Mouse (Mus musculus) T-helper 1 cell (primary cell): ENCODE results near the gene Ccsap.

ENCODE experiments used
- in situ Hi-C: fragments of 300-600 bp; cut with MboI, MseI; formaldehyde crosslinking; loops from one replicate; pipeline ENCODE4 v1.15.1; 2025; ENCODE audit warnings: high pct_unique_total_duplicates

Ccsap gene

GRCm38 (mm10) chr8:123859648-123860259, at the start of gene Ccsap:
Gene Ccsap, minus strand, starts transcription at chr8:123860209.
- in situ Hi-C loops, result no loop called here

- in situ Hi-C loops, result no loop called here
Observed at GRCm38 (mm10) chr8:123907604-123908003, 47.6 kb upstream of the Ccsap start.

- in situ Hi-C loops, result no loop called here
Observed at GRCm38 (mm10) chr8:123902653-123903052, 42.6 kb upstream of the Ccsap start.

GRCm38 (mm10) chr8:123899366-123899765, 39.4 kb upstream of the Ccsap start:
- in situ Hi-C loops, result loop anchor here (25.0 kb wide), 1 partner anchor 1988 kb away; the partner anchor contains the start of gene Pcnx2

- in situ Hi-C loops, result loop anchor here (25.0 kb wide), 1 partner anchor 1989 kb away; the partner anchor contains the start of gene Pcnx2
Observed at GRCm38 (mm10) chr8:123898576-123898975, 38.6 kb upstream of the Ccsap start.

GRCm38 (mm10) chr8:123896774-123897173, 36.8 kb upstream of the Ccsap start:
- in situ Hi-C loops, result loop anchor here (25.0 kb wide), 1 partner anchor 1991 kb away; the partner anchor contains the start of gene Pcnx2

- in situ Hi-C loops, result loop anchor here (25.0 kb wide), 1 partner anchor 1991 kb away; the partner anchor contains the start of gene Pcnx2
Observed at GRCm38 (mm10) chr8:123896366-123896761, 36.4 kb upstream of the Ccsap start.

- in situ Hi-C loops, result loop anchor here (25.0 kb wide), 1 partner anchor 1991 kb away; the partner anchor contains the start of gene Pcnx2
Observed at GRCm38 (mm10) chr8:123895680-123896365, 35.8 kb upstream of the Ccsap start.

GRCm38 (mm10) chr8:123895230-123895629, 35.2 kb upstream of the Ccsap start:
- in situ Hi-C loops, result loop anchor here (25.0 kb wide), 1 partner anchor 1992 kb away; the partner anchor contains the start of gene Pcnx2

- in situ Hi-C loops, result loop anchor here (25.0 kb wide), 1 partner anchor 1993 kb away; the partner anchor contains the start of gene Pcnx2
Observed at GRCm38 (mm10) chr8:123894502-123895097, 34.6 kb upstream of the Ccsap start, which contains the start of gene Acta1. Gene Acta1, minus strand, starts transcription at chr8:123894751.

GRCm38 (mm10) chr8:123893413-123893812, 33.4 kb upstream of the Ccsap start:
- in situ Hi-C loops, result loop anchor here (25.0 kb wide), 1 partner anchor 1994 kb away; the partner anchor contains the start of gene Pcnx2

- in situ Hi-C loops, result loop anchor here (25.0 kb wide), 1 partner anchor 1995 kb away; the partner anchor contains the start of gene Pcnx2
Observed at GRCm38 (mm10) chr8:123892586-123893155, 32.7 kb upstream of the Ccsap start.

GRCm38 (mm10) chr8:123891883-123892585, 32.0 kb upstream of the Ccsap start:
- in situ Hi-C loops, result loop anchor here (25.0 kb wide), 1 partner anchor 1995 kb away; the partner anchor contains the start of gene Pcnx2

- in situ Hi-C loops, result loop anchor here (25.0 kb wide), 1 partner anchor 1996 kb away; the partner anchor contains the start of gene Pcnx2
Observed at GRCm38 (mm10) chr8:123891271-123891670, 31.3 kb upstream of the Ccsap start.

- in situ Hi-C loops, result loop anchor here (25.0 kb wide), 1 partner anchor 1998 kb away; the partner anchor contains the start of gene Pcnx2
Observed at GRCm38 (mm10) chr8:123889797-123890196, 29.8 kb upstream of the Ccsap start.

- in situ Hi-C loops, result loop anchor here (25.0 kb wide), 1 partner anchor 1999 kb away; the partner anchor contains the start of gene Pcnx2
Observed at GRCm38 (mm10) chr8:123887956-123888355, 27.9 kb upstream of the Ccsap start.

GRCm38 (mm10) chr8:123887163-123887562, 27.2 kb upstream of the Ccsap start:
- in situ Hi-C loops, result loop anchor here (25.0 kb wide), 1 partner anchor 2000 kb away; the partner anchor contains the start of gene Pcnx2

GRCm38 (mm10) chr8:123884721-123885565, 24.9 kb upstream of the Ccsap start:
- in situ Hi-C loops, result loop anchor here (25.0 kb wide), 1 partner anchor 2002 kb away; the partner anchor contains the start of gene Pcnx2

- in situ Hi-C loops, result loop anchor here (25.0 kb wide), 1 partner anchor 2004 kb away; the partner anchor contains the start of gene Pcnx2
Observed at GRCm38 (mm10) chr8:123883094-123883493, 23.1 kb upstream of the Ccsap start.
